Mouse (Mus musculus): ENCODE results near the gene Lamtor3.
"Not testable (repeated sequence)": the region's sequence is repeated elsewhere in the genome, so short reads cannot be mapped to it uniquely, and the experiment has no call there.

Lamtor3 gene

DNA sequence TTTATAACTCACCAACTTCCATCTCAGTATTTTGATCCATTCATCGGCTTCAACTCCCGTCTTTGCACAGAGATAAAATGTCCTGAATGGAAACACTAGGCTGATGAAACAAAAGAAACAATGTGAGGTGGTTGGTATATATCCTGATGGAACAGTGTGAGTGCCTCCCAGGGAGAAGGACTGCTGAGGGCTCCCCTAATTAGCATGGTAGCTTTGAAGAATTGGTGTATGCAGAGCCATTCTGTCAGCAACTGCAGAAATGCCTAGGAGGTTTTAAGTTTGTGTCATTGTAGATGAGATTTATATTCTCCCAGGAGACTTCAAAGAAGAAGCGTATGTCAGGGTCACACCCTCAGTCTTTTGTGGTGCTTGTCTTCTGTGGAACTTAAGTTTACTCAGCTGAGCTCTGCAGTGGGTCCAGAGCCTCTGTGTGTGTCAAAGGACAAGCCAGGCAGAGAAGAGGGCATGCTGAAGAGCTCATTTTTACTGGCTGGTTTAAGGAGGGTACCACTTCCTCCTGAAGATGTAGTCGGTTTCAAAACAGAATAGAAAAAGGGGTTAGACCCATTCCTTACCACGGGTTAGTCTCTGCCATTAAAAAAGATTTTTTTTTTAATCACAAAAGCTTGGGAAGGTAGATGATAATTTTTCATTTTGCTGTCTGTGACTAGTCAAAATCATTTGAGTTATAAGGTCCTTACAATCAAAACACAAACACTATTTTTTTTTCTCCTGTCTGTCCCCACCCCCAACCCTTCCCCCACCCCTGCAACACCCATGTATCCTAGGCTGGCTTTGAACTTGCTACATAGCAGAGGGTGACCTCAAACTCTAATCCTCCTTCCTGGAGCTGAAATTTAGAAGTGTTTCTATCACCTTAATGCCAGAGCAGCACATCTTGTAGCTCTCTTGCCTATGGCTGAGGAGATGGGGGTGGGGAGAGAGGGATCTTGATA is 17.5 kb downstream of the Lamtor3 start:
- DNase-seq (ENCODE audit: low spot score) = peak; percentile 42

DNA sequence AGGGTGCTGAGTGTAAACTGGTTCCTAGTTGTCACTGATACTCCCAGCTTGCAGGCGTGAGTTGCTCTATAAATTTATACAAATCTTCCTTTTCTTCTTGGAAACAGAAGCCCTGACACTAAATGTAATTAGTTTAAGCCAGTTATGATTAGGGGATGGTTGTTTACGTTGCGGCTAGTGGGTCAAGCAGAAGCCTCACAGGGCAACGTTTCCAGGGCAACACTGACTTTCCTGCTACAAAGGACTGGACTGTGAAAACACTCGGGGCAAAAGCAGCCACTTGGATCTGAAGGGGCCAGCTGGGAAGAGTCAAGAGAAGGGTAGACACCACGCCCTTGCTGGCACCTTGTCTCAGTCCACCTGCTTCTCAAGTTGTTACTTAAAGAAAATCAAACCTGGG is 18.2 kb downstream of the Lamtor3 start:
- DNase-seq (ENCODE audit: low spot score) = peak; percentile 38

DNA sequence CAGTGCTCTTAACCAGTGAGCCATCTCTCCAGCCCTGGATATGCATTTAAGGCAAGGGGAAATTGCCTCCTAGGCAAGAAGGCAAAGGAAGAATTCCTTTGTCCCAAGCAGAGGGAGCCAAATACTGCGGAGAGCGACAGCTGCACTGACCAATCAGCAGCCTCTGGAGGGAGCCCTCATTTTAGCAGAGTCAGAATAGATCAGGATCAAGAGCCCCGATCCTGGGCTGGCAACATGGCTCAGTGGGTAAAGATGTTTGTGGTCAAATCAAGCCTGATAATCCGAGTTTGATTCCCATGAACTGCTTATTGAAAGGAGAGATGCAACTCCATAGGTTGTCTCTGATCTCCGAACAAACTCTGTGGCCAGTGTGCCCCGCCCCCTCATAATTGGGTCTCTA is 20.3 kb downstream of the Lamtor3 start:
- DNase-seq (ENCODE audit: low spot score) = peak; percentile 69

DNA sequence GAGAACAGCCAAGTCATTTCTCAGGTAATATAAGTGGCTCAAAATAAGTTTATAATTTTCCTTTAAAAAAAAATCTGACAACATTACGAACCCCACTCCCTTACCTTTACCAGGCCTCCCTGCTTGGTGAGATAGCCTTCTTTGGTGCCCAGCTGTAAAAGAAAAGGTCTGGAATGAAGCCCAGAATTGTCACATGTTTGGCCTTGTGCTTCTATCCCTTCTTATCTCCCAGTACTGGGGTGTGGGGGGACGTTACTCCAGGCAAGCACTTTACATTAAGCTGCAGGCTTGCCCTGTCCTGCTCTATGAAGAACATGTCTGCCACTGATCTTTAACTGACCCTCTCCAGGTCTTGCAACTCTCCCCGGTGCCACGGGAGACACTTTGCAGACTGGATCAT is 22.5 kb downstream of the Lamtor3 start:
- DNase-seq (ENCODE audit: low spot score) = no peak

DNA sequence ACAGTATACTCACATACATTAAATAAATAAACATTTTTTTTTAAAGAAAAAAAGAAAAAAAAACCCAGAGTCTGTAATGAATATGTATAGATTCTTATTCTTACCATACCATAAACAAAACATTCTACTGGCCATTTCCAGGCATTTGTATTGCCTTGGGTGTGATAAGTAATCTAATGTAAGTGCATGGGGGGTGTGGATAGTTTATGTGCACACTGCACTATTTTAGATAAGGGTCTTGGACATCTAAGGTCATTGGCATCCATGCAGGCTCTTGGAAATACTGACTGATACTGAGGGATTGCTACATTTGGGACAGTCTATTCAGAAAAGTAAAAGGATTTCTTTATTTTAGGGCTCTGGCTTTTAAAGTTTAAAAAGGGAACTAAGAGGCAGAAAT is 23.2 kb downstream of the Lamtor3 start:
- no peak for DNase-seq (ENCODE audit: low spot score)

DNA sequence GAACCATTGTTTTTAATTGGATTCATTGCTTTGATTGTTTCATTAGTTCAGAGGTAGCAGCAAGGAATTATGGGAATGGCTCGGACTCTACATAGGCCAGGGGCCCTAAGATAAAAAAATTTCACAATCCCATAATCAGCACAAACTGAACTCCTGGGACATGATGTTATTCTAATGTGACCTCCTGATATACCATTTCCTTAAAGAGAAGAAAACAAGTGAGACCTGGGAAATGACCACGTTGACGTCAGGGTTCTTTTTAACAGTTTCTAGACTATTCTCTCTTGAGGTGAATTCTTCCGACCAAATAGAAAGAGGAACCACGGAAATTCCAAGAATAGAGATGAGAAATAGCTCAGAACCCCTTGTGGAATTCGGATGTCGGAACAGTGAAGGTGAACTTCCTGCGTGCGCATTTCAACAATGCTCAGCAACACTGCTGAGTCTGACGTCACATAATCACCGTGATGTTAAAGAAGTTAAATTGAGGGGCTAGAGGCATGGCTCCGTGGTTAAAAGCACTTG is 23.9 kb downstream of the Lamtor3 start:
- no peak for DNase-seq (ENCODE audit: low spot score)

DNA sequence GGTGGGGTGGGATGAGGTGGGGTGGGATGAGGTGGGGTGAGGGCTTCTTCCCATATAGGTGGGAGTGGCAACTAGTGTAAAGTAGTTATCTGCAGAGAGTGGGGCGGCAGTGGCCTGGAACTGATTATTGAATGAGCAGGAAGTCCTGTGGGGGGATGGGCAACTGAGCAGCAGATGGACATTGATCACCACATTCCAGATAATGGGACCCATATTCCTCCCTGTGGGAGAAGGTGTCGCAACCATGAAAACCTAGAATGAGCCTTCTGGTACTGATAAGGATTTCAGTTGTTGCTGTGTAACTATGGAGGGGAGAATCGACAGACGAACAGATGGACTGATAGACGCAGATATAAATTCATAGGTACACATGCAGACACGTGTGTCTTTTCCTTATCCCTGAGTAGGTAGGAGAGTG is 25.4 kb downstream of the Lamtor3 start:
- no peak for DNase-seq (ENCODE audit: low spot score)

DNA sequence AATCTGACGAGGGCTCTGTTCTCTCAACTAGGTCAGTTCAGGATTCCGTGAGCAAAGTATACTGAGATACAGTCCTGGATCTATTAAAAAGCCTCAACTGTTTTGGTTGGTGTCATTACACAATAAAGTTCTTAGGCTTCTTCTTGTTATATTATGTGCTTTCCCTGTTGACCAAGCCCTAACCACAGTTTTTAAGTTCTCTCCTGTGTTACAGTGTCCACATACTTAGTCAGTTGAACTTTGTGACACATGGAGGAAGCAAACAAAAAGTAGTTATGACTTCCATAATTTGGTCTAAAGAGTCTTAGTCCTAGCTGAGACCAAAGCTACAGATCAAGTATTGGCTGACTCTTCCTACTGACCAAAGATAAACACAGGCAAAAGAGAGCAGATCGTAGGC is 28.5 kb downstream of the Lamtor3 start:
- no peak for DNase-seq (ENCODE audit: low spot score)

DNA sequence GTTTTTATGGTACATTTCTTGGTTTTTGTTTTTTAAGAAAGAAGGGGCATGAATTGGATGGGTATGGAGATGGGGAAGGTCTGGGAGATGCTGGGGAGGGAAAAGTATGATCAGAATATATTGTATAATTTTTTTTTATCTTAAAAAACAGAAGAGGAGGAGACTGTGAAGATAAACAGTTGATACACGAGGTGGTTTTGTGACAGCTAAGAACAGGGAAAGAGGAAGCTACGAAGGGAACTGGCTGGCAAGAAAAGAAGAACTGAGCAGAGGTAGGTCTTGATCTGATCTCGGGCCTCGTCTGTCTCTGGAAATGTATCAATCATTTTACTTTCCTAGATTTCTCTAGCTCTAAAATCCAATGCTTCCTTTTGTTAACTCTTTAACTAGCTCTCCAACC is 29.2 kb downstream of the Lamtor3 start:
- no peak for DNase-seq (ENCODE audit: low spot score)

DNA sequence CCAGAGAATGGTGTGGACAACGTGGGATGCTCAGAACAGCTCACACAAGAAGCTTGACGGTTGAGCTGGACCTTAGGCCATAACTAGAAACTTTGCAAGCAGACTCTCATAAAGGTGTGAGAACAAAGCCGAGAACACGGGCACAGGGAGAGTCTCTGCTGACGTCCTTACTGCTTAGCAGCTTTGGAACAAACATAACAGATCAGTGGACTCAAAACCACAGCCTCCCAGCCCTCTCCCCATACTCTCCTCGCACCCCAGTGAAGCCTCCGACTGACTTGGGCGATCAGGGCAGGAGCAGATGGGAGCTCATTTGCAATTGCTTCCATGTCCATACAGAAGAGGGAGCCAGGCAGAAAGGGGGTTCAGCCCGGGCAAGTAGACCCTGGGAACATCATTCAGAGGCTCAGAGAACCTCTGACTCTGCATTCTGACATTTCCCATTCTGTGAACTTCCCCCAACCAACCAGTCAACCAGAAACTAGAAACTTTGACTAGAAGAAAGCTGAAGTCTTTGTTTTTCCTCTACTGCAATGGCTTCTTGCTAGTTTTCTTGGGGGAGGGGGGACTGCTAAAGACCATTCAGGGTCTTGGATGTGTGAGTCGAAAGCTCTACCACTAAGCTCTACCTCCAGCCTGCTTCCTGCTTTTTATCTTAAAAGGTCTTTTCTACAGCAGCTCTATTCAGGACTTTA is 32.0 kb downstream of the Lamtor3 start:
- DNase-seq (ENCODE audit: low spot score) = no peak

DNA sequence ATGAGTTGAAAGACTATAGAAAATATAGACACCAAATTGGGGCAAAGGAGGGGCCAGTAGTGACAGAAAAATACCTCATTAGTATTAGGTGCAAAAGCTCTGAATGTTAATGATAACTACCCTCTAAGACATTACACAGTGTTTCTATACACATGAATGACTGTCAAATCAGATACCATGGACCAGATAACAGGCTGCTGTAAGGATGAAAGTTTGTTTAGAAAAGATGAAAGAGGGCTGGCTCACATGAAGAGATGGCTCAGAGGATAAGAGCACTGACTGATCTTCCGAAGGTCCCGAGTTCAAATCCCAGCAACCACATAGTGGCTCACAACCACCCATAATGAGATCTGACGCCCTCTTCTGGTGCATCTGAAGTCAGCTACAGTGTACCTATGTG is 33.0 kb downstream of the Lamtor3 start:
- not testable (repeated sequence) for DNase-seq (ENCODE audit: low spot score)

DNA sequence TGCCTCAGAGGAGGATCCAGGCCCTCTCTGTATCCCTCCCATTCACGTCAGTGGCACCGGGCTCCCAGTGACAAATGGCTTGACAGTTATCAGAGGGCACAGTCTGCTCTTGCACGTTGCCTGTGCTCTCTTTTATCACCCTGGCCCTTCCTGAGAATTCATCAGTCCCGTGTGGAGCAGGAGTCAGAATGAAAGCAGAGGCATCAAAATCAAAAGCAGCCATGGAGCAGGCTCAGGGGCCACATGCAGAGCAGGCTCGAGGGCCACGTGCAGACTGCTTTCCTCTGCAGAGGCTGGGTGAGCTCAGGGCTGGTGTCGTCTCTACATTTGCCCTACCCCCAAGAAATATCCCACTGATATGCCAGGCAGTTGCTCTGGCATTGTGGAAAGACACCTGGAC is 33.5 kb downstream of the Lamtor3 start:
- no peak for DNase-seq (ENCODE audit: low spot score)

DNA sequence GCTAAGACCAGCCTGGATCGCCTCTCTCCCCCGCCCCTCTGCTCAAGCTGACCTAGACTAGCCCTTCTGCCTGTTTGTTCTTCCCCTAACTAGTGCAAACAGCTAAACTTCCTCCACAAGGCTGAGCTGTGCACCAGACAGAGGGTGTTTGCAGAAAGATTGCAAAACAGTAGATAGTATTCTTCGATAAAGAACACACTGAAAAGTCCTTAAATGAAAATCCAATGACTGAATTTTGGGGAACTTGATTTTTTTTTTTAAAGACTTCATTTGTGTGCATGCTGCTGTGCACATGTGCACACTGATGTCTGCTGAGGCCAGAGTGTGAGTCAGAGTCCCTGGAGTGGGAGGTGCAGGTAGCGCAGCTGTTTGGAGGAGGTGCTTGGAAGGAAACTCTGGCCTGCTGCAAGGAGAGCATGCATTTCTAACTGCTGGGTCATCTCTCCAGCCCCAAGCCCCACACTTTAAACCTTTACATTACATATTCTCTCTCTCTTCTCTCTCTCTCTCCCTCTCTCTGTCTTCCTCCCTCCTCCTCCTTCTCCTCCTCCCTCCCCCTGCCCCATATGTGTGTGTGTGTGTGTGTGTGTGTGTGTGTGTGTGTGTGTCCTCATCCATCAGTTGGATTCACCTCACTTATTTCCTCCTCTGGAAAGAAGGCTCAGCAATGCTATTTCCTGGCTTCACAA is 34.1 kb downstream of the Lamtor3 start:
- no peak for DNase-seq (ENCODE audit: low spot score)

DNA sequence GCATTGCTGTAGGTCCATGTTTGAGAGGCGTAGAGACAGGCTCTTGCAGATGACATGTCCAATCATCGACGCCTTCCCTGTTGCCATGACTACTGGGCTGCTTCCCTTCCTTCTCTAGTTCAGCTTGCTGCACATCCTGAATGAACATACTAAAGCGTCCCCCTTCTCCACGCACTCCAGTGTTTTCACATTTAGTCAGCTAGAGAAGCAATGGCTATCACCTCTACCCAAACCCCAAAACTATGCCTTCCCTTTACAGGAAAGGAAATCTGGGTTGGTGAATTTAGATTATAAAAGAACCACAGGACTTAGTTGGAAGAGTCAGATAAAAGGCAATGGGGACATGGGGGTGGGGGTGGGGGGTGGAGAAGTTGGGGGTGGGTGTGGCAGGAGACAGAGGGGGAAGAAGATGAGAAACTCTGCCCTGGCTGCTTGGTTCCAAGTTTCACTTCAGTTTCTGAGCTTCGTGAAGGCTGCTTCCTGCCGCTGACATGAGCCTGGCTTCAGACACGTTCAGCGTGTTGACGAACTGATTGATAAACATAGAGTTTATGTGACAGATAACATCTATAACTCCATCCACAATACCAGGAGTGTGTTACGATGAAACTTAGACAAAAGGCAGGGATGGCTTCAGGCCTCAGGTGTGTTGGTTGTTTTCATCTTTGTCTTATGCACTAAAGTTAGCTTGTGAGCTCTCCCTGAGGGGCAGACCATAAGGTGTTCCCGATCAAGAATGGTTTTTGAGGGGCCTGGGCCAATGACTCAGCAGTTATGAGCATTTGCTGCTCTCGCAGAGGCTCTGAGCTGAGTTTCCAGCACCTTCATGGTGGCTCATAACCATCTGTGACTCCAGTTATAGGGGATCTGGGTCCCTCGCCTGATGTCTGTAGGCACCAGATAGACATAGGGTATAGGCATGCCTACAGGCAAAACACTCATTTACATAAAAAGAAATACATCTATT is 34.9 kb downstream of the Lamtor3 start:
- DNase-seq (ENCODE audit: low spot score) = peak; percentile 63

DNA sequence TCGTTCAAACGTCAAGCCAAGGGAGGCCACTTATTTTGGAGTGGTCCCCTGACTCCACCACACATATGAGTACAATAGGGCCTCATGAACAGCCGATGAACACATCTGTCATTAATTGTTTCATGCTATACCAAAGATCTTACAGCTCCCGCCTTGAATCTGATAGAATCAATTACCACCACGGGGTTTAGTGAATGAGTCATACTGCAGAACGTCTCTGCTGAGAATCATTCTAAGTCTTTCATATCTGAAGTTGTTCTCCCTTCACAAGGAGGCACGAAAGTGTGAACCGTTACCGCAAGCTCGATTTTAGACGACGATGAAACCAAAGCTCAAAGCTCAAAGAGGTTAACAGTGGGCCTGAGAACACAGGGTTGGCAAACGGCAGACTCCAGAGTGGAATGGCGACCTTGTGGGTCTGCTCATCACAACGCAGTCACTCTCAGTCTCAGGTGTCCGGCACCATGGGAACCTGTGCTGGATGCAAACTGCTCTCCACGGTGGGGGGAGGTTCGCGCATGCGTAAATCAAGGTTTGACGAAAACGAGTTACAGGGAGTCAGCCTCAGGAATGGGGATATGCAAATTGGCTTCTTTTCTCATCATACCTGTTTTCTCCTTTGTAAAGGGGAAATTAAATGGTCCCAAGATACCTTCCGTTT is 36.1 kb downstream of the Lamtor3 start:
- DNase-seq (ENCODE audit: low spot score) = no peak

DNA sequence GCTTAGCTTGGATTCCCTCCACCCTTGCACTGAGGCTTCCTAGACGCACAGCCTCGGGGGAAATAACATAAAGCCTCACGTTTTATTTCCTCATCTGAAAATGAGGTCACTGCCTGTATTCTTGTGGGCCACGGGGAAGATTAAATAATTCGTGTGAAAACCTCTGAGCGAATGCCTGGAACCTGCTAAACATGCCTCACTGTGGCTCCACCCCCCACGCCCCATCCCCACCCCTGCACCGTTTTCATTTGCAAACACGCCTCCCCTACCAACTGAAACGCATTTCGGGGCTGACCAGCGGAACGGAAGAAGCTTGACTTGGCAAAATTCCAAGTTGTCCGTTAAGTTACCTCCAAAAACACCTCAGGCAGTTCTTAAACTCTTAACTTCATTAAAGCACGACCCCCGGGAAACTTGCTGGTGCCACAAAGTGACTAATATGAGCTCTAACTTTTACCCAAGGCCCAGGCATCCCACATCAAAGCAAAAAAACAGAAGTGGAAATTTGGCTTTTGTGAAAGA is 37.3 kb downstream of the Lamtor3 start:
- no peak for DNase-seq (ENCODE audit: low spot score)

DNA sequence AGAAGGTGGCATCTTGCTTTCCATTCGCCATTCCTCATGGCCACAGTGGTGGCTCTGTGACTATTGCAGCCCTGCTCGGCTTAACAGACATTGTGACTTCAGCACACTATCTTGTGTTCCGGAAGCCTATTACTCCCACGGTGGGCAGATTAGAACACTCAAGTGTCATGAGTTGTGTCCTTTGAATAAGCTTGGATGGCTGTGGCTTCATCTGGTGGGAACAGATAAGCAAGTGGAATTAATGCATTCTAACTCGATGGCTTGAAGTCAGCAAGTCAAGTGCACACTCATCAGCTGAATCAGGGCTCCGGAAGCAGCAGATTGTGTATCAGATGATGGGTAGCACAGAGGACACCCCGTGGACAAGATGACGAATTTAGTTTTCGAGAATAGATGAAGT is 39.6 kb downstream of the Lamtor3 start:
- DNase-seq (ENCODE audit: low spot score) = no peak

DNA sequence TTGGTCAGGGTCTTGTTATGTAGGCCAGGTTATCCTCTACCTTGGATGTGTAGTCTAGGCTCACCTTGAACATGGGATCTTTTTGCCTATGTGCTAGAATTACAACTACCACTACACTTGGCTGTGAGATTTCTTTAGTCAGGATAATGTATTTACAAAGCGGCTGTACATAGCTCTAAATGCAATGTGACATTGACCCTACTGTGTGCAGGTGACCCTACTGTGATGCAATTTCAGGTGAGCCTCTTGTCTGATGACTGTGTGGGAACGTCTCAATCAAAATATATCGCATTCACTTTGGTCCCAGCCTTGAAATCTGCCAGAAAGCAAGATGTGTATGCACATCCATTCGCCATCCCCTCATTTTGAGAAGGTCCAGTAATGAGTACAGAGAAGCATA is 40.0 kb downstream of the Lamtor3 start:
- no peak for DNase-seq (ENCODE audit: low spot score)

DNA sequence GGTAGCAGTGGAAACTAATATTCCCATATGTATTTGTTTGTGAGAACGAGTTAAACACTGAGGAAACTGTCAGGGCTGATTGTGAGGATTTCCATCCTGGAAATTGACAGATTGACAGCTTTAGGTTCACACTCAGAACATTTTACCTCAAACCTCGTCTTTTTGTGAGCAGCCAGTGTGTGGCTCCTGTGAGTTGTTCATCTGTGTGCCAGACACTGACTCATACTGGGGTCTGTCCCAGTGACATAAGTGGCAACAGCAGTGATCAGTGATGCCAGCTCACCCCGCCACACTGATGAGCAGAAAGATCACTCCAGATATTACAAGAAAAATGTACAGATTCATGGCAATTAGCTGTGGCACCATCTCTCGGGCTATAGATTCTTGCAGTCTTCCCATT is 41.1 kb downstream of the Lamtor3 start:
- no peak for DNase-seq (ENCODE audit: low spot score)

DNA sequence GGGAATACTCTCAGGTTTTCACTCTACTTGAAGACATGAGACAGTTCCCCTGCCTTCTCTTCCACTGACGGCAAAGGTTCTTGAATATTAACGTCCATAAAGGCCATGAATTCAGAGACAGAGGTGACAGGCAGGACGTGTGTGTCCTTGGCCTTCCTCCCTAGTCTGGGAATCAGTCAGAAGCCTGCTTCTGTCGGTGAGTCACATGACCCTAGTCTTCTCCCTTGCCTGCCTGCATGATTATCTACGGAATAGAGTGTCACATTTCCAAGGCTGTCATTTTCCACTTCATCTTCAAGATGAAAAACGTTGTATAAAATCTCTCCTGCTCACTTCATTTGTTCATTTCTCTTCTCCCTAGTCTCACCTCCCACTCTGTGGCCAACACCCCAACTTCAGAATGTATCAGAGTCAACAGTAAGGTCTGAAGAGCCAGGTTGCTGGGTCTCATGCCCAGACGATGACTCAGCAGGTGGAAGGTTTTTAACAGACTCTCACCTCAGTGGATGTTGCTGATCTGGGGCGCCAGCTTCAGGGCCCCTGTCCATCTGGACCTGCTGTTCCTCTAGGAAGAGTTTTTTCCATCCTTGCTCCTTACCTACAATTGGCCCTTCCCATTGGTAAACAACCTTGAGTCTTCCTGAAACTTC is 43.6 kb downstream of the Lamtor3 start:
- no peak for DNase-seq (ENCODE audit: low spot score)

Measured in embryo, embryonic 10.5 days (tissue).